Mouse (Mus musculus) lung, postnatal 10 days (tissue): ENCODE measurements around the gene Uggt1.
A peak's percentile ranks its signal among the peaks of the same experiment; 100 is the strongest.

Experiments used
- DNase-seq: peaks from one replicate; pipeline ENCODE4 v3.0.0; 2021

Gene Uggt1

GRCm38 (mm10) chr1:36162687-36163086, 81.8 kb downstream of the Uggt1 start:
- DNase-seq = peak; percentile 70

GRCm38 (mm10) chr1:36161208-36161607, 83.3 kb downstream of the Uggt1 start:
- no peak for DNase-seq

GRCm38 (mm10) chr1:36160246-36160645, 84.3 kb downstream of the Uggt1 start:
- no peak for DNase-seq

GRCm38 (mm10) chr1:36149411-36149810, 95.1 kb downstream of the Uggt1 start:
- peak; percentile 47 for DNase-seq

- no peak for DNase-seq
Observed at GRCm38 (mm10) chr1:36148809-36149208, 95.7 kb downstream of the Uggt1 start.

GRCm38 (mm10) chr1:36145050-36145449, 99.5 kb downstream of the Uggt1 start:
- DNase-seq = peak; percentile 66

GRCm38 (mm10) chr1:36140311-36140710, 104.2 kb downstream of the Uggt1 start:
- no peak for DNase-seq

GRCm38 (mm10) chr1:36134584-36134983, 109.9 kb downstream of the Uggt1 start:
- DNase-seq = peak; percentile 75

- DNase-seq = no peak
Observed at GRCm38 (mm10) chr1:36133647-36134046, 110.9 kb downstream of the Uggt1 start.

GRCm38 (mm10) chr1:36133041-36133440, 111.5 kb downstream of the Uggt1 start:
- DNase-seq = no peak

GRCm38 (mm10) chr1:36132211-36132610, 112.3 kb downstream of the Uggt1 start:
- no peak for DNase-seq

GRCm38 (mm10) chr1:36131766-36132165, 112.8 kb downstream of the Uggt1 start:
- no peak for DNase-seq

GRCm38 (mm10) chr1:36131154-36131553, 113.4 kb downstream of the Uggt1 start:
- DNase-seq = no peak

- no peak for DNase-seq
Observed at GRCm38 (mm10) chr1:36130307-36131035, 114.0 kb downstream of the Uggt1 start.

- no peak for DNase-seq
Observed at GRCm38 (mm10) chr1:36129881-36130280, 114.6 kb downstream of the Uggt1 start.

GRCm38 (mm10) chr1:36129126-36129525, 115.4 kb downstream of the Uggt1 start:
- peak; percentile 54 for DNase-seq

- no peak for DNase-seq
Observed at GRCm38 (mm10) chr1:36125076-36125475, 119.4 kb downstream of the Uggt1 start.

GRCm38 (mm10) chr1:36121172-36121571, 123.3 kb downstream of the Uggt1 start:
- DNase-seq = no peak

- no peak for DNase-seq
Observed at GRCm38 (mm10) chr1:36119426-36119825, 125.1 kb downstream of the Uggt1 start.

GRCm38 (mm10) chr1:36118958-36119357, 125.6 kb downstream of the Uggt1 start:
- DNase-seq = no peak

- DNase-seq = no peak
Observed at GRCm38 (mm10) chr1:36118061-36118685, 126.3 kb downstream of the Uggt1 start.

GRCm38 (mm10) chr1:36116488-36116887, 128.0 kb downstream of the Uggt1 start:
- no peak for DNase-seq

- no peak for DNase-seq
Observed at GRCm38 (mm10) chr1:36114844-36115243, 129.7 kb downstream of the Uggt1 start.

GRCm38 (mm10) chr1:36113670-36114069, 130.8 kb downstream of the Uggt1 start:
- no peak for DNase-seq

GRCm38 (mm10) chr1:36112665-36113064, 131.9 kb downstream of the Uggt1 start:
- DNase-seq = no peak
